Mouse (Mus musculus): Measurements from ENCODE around the gene Flywch1.

Flywch1 gene

GRCm38 (mm10) chr17:23705525-23706104, 65.8 kb downstream of the Flywch1 start:
- DNase-seq (ENCODE audit: low read depth, low spot score): no peak

DNA sequence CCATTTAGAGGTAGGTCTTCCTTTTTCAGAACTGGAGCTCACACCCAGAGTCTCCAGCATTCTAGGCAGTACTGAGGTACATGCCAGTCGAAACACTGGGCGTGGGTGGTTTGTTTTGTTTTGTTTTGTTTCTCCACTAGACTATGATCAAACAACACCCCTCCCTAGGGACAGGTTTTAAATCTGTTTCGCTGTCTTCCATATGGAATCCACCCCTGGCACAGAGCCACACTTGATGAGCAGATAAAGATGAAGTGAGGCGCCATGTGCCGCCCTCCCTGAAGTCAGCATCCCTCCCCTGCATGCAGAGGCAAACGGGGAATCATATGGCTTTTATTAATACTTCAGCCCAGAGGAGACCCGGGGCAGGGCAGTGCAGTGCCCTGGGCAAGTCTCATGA, 66.7 kb downstream of the Flywch1 start:
- DNase-seq (ENCODE audit: low read depth, low spot score): no peak

DNA sequence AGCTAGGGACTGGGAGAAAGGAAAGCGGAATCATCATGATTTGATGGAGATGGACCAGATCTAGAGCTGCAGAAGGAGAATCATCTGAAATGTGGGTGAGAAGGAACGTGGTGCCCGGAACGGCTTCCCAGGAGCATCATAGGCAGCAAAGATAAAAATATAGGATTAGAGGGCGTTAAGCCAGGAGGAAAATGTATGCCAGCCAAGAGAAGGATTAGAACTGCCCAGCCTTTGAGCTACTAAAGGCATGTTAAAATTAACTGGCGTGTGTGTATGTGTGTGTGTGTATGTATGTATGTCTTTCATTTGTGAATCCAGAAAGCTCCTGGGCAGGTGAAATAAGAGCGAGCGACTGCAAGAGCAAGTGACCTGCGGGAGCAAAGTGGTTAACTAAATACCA, 68.1 kb downstream of the Flywch1 start:
- DNase-seq (ENCODE audit: low read depth, low spot score): no peak

Data from A20 (cell line).